Mouse (Mus musculus) lung, postnatal 0 days (tissue): Measurements from ENCODE around the gene Nedd9.

Source experiments
- CTCF ChIP-seq: IDR thresholded peaks from 2 replicates; pipeline ENCODE4 v1.5.1; 2016; ENCODE audit warnings: antibody characterized with exemption, mild to moderate bottlenecking
- EP300 ChIP-seq: IDR thresholded peaks from 2 replicates; pipeline ENCODE4 v1.6.1; 2016; ENCODE audit warnings: antibody characterized with exemption, mild to moderate bottlenecking, control low read depth

- TF ChIP-seq CTCF = no peak
- TF ChIP-seq EP300 = no peak
Measured at GRCm38 (mm10) chr13:41267827-41268408, 219.2 kb downstream of the Nedd9 start.
